Mouse (Mus musculus): ENCODE measurements around the gene Gdf9. TPM values are rescaled to one million over a fixed set of nuclear protein-coding genes. Genes with fewer than 3 reads are reported as not detected.

Gene Gdf9
- total and polyA plus RNA-seq, 3 experiments = 0.42 to 0.43 TPM; not detected in 1

GRCm38 (mm10) chr11:53418048-53418447, 12.8 kb upstream of the Gdf9 start:
- no peaks in the 10 kb centered on the region for H3K4me1 ChIP-seq (ENCODE audit: control insufficient read depth in 1 of 2, insufficient read depth in 2 of 2, low read length in 2 of 2)
- DNase-seq (ENCODE audit: low read depth, low spot score) = no peak
- no peak overlapping the region for H3K4me3 ChIP-seq (ENCODE audit: control insufficient read depth in 1 of 2, insufficient read depth in 1 of 2, low read depth in 2 of 2, low read length in 2 of 2)
- TF ChIP-seq ZNF384 (IDR thresholded peaks at IDR 0.05; ENCODE audit: low read depth, low read length) = no peak
- no peaks in the 10 kb centered on the region for H3K79me2 ChIP-seq (ENCODE audit: control insufficient read depth, insufficient read depth, low read length, poor library complexity)
- H3K36me3 ChIP-seq (ENCODE audit: control insufficient read depth in 1 of 2, insufficient read depth in 2 of 2, low read length in 2 of 2) = peaks cover 0 to 36% of the 10 kb centered on the region in 2 experiments; a peak in 2 of 4 replicates
- no peak overlapping the region for H3K27ac ChIP-seq (ENCODE audit: control insufficient read depth, low read depth, low read length)
- no peak overlapping the region for H3K9ac ChIP-seq (ENCODE audit: control insufficient read depth, low read depth, low read length, poor library complexity, severe bottlenecking)
- no peaks in the 10 kb centered on the region for H3K27me3 ChIP-seq (ENCODE audit: control insufficient read depth in 1 of 2, insufficient read depth in 2 of 2, low read length in 2 of 2)
- H3K9me3 ChIP-seq (replicated peaks; ENCODE audit: insufficient read depth, low read length) = no peaks in the 10 kb centered on the region

GRCm38 (mm10) chr11:53423036-53423435, 7.8 kb upstream of the Gdf9 start, which contains the start of gene Leap2:
Gene Leap2 (minus strand): TSS chr11:53423170.
- no peaks in the 10 kb centered on the region for H3K4me1 ChIP-seq (ENCODE audit: control insufficient read depth in 1 of 2, insufficient read depth in 2 of 2, low read length in 2 of 2)
- no peaks in the 10 kb centered on the region for H3K27me3 ChIP-seq (ENCODE audit: control insufficient read depth in 1 of 2, insufficient read depth in 2 of 2, low read length in 2 of 2)
- H3K4me3 ChIP-seq (ENCODE audit: control insufficient read depth in 1 of 2, insufficient read depth in 1 of 2, low read depth in 2 of 2, low read length in 2 of 2) = no peak within 1 kb of the TSS
- no peaks in the 10 kb centered on the region for H3K9me3 ChIP-seq (replicated peaks; ENCODE audit: insufficient read depth, low read length)
- DNase-seq (ENCODE audit: low read depth, low spot score) = no peak
- TF ChIP-seq SIN3A (IDR thresholded peaks at IDR 0.05; ENCODE audit: low read length) (no peak), CTCF (IDR thresholded peaks at IDR 0.05 in 2 of 3, conservative IDR thresholded peaks at IDR 0.05 in 1 of 3; ENCODE audit: control insufficient read depth in 1 of 3, insufficient read depth in 1 of 3, low read depth in 2 of 3, low read length in 3 of 3, poor library complexity in 1 of 3, severe bottlenecking in 1 of 3) (no peak), JUND (IDR thresholded peaks at IDR 0.05; ENCODE audit: low read depth, low read length) (no peak), ZKSCAN1 (IDR thresholded peaks at IDR 0.05; ENCODE audit: low read depth, low read length) (no peak), MAZ (IDR thresholded peaks at IDR 0.05; ENCODE audit: low read depth, low read length) (no peak), UBTF (IDR thresholded peaks at IDR 0.05; ENCODE audit: borderline replicate concordance, insufficient read depth, low read depth, low read length) (no peak)
- no peak within 1 kb of the TSS for H3K27ac ChIP-seq (ENCODE audit: control insufficient read depth, low read depth, low read length)
- no peaks in the 10 kb centered on the region; a peak in 1 of 4 replicates for H3K36me3 ChIP-seq (ENCODE audit: control insufficient read depth in 1 of 2, insufficient read depth in 2 of 2, low read length in 2 of 2)
- no peak within 1 kb of the TSS for H3K9ac ChIP-seq (ENCODE audit: control insufficient read depth, low read depth, low read length, poor library complexity, severe bottlenecking)
- H3K79me2 ChIP-seq (ENCODE audit: control insufficient read depth, insufficient read depth, low read length, poor library complexity) = no peaks in the 10 kb centered on the region

GRCm38 (mm10) chr11:53424826-53425225, 6.0 kb upstream of the Gdf9 start:
- H3K9me3 ChIP-seq (replicated peaks; ENCODE audit: insufficient read depth, low read length) = no peaks in the 10 kb centered on the region
- peaks cover 0 to 7% of the 10 kb centered on the region in 2 experiments; a peak in 2 of 4 replicates for H3K4me1 ChIP-seq (ENCODE audit: control insufficient read depth in 1 of 2, insufficient read depth in 2 of 2, low read length in 2 of 2)
- H3K4me3 ChIP-seq (ENCODE audit: control insufficient read depth in 1 of 2, insufficient read depth in 1 of 2, low read depth in 2 of 2, low read length in 2 of 2) = no peak overlapping the region
- H3K36me3 ChIP-seq (ENCODE audit: control insufficient read depth in 1 of 2, insufficient read depth in 2 of 2, low read length in 2 of 2) = peaks cover 6 to 7% of the 10 kb centered on the region in 2 experiments
- H3K27ac ChIP-seq (ENCODE audit: control insufficient read depth, low read depth, low read length) = no peak overlapping the region
- TF ChIP-seq JUND (IDR thresholded peaks at IDR 0.05; ENCODE audit: low read depth, low read length) = no peak
- no peak for TF ChIP-seq CHD1 (IDR thresholded peaks at IDR 0.05; ENCODE audit: low read depth, low read length)
- TF ChIP-seq EP300 (IDR thresholded peaks at IDR 0.05; ENCODE audit: low read depth in 1 of 2, low read length in 2 of 2) = no peak
- no peak for TF ChIP-seq E2F4 (IDR thresholded peaks at IDR 0.05; ENCODE audit: borderline replicate concordance, low read depth, low read length)
- no peak for TF ChIP-seq TAL1 (IDR thresholded peaks at IDR 0.05; ENCODE audit: low read length)
- TF ChIP-seq POLR2A (IDR thresholded peaks at IDR 0.05; ENCODE audit: control insufficient read depth in 1 of 2, insufficient read depth in 1 of 2, low read depth in 1 of 2, low read length in 2 of 2, poor library complexity in 1 of 2) = no peak
- TF ChIP-seq TBP (IDR thresholded peaks at IDR 0.05; ENCODE audit: low read depth, low read length) = no peak
- no peak for TF ChIP-seq MYC (IDR thresholded peaks at IDR 0.05; ENCODE audit: low read depth, low read length)
- TF ChIP-seq MEF2A (IDR thresholded peaks at IDR 0.05; ENCODE audit: extremely low read depth, insufficient replicate concordance, low read depth, low read length, poor library complexity, severe bottlenecking) = no peak
- no peak for TF ChIP-seq MXI1 (IDR thresholded peaks at IDR 0.05; ENCODE audit: low read depth, low read length)
- TF ChIP-seq TCF12 (IDR thresholded peaks at IDR 0.05; ENCODE audit: low read depth, low read length) = no peak
- TF ChIP-seq ELF1 (IDR thresholded peaks at IDR 0.05; ENCODE audit: low read depth, low read length) = no peak
- TF ChIP-seq CHD2 (IDR thresholded peaks at IDR 0.05; ENCODE audit: low read length) = no peak
- TF ChIP-seq MAFK (IDR thresholded peaks at IDR 0.05; ENCODE audit: borderline replicate concordance, low read depth, low read length) = no peak
- TF ChIP-seq CTCF (IDR thresholded peaks at IDR 0.05 in 2 of 3, conservative IDR thresholded peaks at IDR 0.05 in 1 of 3; ENCODE audit: control insufficient read depth in 1 of 3, insufficient read depth in 1 of 3, low read depth in 2 of 3, low read length in 3 of 3, poor library complexity in 1 of 3, severe bottlenecking in 1 of 3) = no peak
- no peak for TF ChIP-seq SIN3A (IDR thresholded peaks at IDR 0.05; ENCODE audit: low read length)
- no peak for TF ChIP-seq RCOR1 (IDR thresholded peaks at IDR 0.05; ENCODE audit: low read depth, low read length)
- TF ChIP-seq GABPA (IDR thresholded peaks at IDR 0.05; ENCODE audit: low read depth, low read length) = no peak
- no peak for TF ChIP-seq HCFC1 (IDR thresholded peaks at IDR 0.05; ENCODE audit: low read depth, low read length)
- H3K79me2 ChIP-seq (ENCODE audit: control insufficient read depth, insufficient read depth, low read length, poor library complexity) = peaks cover 6% of the 10 kb centered on the region
- H3K9ac ChIP-seq (ENCODE audit: control insufficient read depth, low read depth, low read length, poor library complexity, severe bottlenecking) = no peak overlapping the region
- H3K27me3 ChIP-seq (ENCODE audit: control insufficient read depth in 1 of 2, insufficient read depth in 2 of 2, low read length in 2 of 2) = no peaks in the 10 kb centered on the region
- DNase-seq (ENCODE audit: low read depth, low spot score) = no peak

Data from MEL (cell line).